Comparison of ENCODE assay signal across 8 mouse cellular contexts in genomic region chr14:105328397-105329302, GRCm38 (mm10).
DNase-seq lines count a peak whose midpoint lies in the region; ATAC-seq and TF ChIP-seq lines count a peak whose summit lies in the region.

No protein-coding gene starts in this region.

- H3K9me3 ChIP-seq in forebrain, embryonic 15.5 days = 0 out of 2 replicates have a peak, but pooled peaks cover 3% of the 10 kb centered on the region
- no peaks in the 10 kb centered on the region for H3K9me3 ChIP-seq in heart, postnatal 0 days (replicated peaks; ENCODE audit: control insufficient read depth, low read length)
- H3K9me3 ChIP-seq in liver, embryonic 11.5 days (ENCODE audit: control insufficient read depth, low read length) = 0 out of 2 replicates have a peak, but pooled peaks cover 3% of the 10 kb centered on the region

- peak overlapping the region; percentile 72 for H3K27ac ChIP-seq in forebrain, embryonic 15.5 days (replicated peaks)
- H3K27ac ChIP-seq in heart, postnatal 0 days (ENCODE audit: low read depth) = peak overlapping the region; percentile 82
- H3K27ac ChIP-seq in liver, embryonic 11.5 days (ENCODE audit: low read depth, low read length) = no peak overlapping the region

- WGBS in forebrain, embryonic 15.5 days = 12% methylated on average over 13 of the region's 13 CpGs
- 4% methylated on average over 13 of the region's 13 CpGs for WGBS in heart, postnatal 0 days
- WGBS in liver, embryonic 11.5 days = 52% methylated on average over 13 of the region's 13 CpGs

- no peaks in the 10 kb centered on the region for H3K27me3 ChIP-seq in forebrain, embryonic 15.5 days
- no peaks in the 10 kb centered on the region for H3K27me3 ChIP-seq in heart, postnatal 0 days (ENCODE audit: control insufficient read depth, insufficient read depth, low read length)
- H3K27me3 ChIP-seq in liver, embryonic 11.5 days (replicated peaks; ENCODE audit: control insufficient read depth, insufficient read depth, low read length) = no peaks in the 10 kb centered on the region

- no peaks in the 10 kb centered on the region for H3K36me3 ChIP-seq in forebrain, embryonic 15.5 days
- H3K36me3 ChIP-seq in heart, postnatal 0 days (replicated peaks; ENCODE audit: control insufficient read depth, insufficient read depth, low read length) = no peaks in the 10 kb centered on the region
- no peaks in the 10 kb centered on the region for H3K36me3 ChIP-seq in liver, embryonic 11.5 days (ENCODE audit: control insufficient read depth, insufficient read depth, low read length)

- H3K4me2 ChIP-seq in forebrain, embryonic 15.5 days (replicated peaks) = peak overlapping the region; percentile 40
- H3K4me2 ChIP-seq in heart, postnatal 0 days (ENCODE audit: low read depth, low read length) = peak overlapping the region; percentile 71
- peak overlapping the region; percentile 41 for H3K4me2 ChIP-seq in liver, embryonic 11.5 days

- H3K4me1 ChIP-seq in forebrain, embryonic 15.5 days = peaks cover 15% of the 10 kb centered on the region
- peaks cover 12% of the 10 kb centered on the region; the same call in 1 of the 2 replicates for H3K4me1 ChIP-seq in heart, postnatal 0 days (ENCODE audit: control insufficient read depth, insufficient read depth)
- H3K4me1 ChIP-seq in liver, embryonic 11.5 days (replicated peaks; ENCODE audit: control insufficient read depth, insufficient read depth, low read length) = no peaks in the 10 kb centered on the region

- peak; percentile 36; the same call in 1 of the 2 replicates for TF ChIP-seq EP300 in heart, postnatal 0 days (IDR thresholded peaks at IDR 0.05; ENCODE audit: low read depth)

- peak; percentile 82 for DNase-seq in cerebellum, adult 11-12 months
- peak; percentile 91 for DNase-seq in heart, postnatal 0 days (ENCODE audit: low spot score)
- DNase-seq in kidney, postnatal 25 days = peak; percentile 66 to 83
- DNase-seq in liver, embryonic 11.5 days (ENCODE audit: low spot score) = no peak
- DNase-seq in testis, postnatal 10 days (ENCODE audit: low spot score) = peak; percentile 66

- no peak for TF ChIP-seq CTCF in heart, postnatal 0 days (IDR thresholded peaks at IDR 0.05; ENCODE audit: low read depth)

- peak; percentile 56 for ATAC-seq in CD4-positive, CD25-positive, alpha-beta regulatory T cell, adult 4 months
- peak; percentile 87 for ATAC-seq in forebrain, embryonic 15.5 days (replicated peaks)
- peak; percentile 87 for ATAC-seq in heart, postnatal 0 days (ENCODE audit: insufficient read depth, low read depth)
- no peak for ATAC-seq in liver, embryonic 11.5 days (replicated peaks; ENCODE audit: low FRiP score)
- 0 out of 2 replicates have a peak, but pooled peaks have one; percentile 16 for ATAC-seq in monocyte, adult 5-6 weeks (replicated peaks; ENCODE audit: insufficient number of reproducible peaks, low FRiP score, low TSS enrichment, poor library complexity, severe bottlenecking)

- H3K4me3 ChIP-seq in forebrain, embryonic 15.5 days = peak overlapping the region; percentile 21
- H3K4me3 ChIP-seq in heart, postnatal 0 days (ENCODE audit: low read depth, low read length) = peak overlapping the region; percentile 51
- H3K4me3 ChIP-seq in liver, embryonic 11.5 days (ENCODE audit: low read depth, low read length) = no peak overlapping the region

- peak overlapping the region; percentile 44 for H3K9ac ChIP-seq in forebrain, embryonic 15.5 days (replicated peaks)
- peak overlapping the region; percentile 58 for H3K9ac ChIP-seq in heart, postnatal 0 days (replicated peaks; ENCODE audit: low read depth, low read length)
- H3K9ac ChIP-seq in liver, embryonic 11.5 days (ENCODE audit: low read depth, low read length) = no peak overlapping the region
